Mouse (Mus musculus) CH12.LX (cell line): ENCODE measurements at regions not wholly inside any gene's neighbourhood (a gene's known extent, or its start where the extent isn't known, plus 50 kb on each side); places are given as distances from the start of the nearest gene placed in this dataset.

Source experiments
- CHD1 ChIP-seq: IDR thresholded peaks from 2 replicates; pipeline ENCODE4 v1.6.1; 2012; ENCODE audit warnings: low read depth, low read length, improper control_type of control experiment, inconsistent platforms
- E2F4 ChIP-seq: IDR thresholded peaks from 2 replicates; pipeline ENCODE4 v1.6.1; 2011; ENCODE audit warnings: low read depth, low read length, improper control_type of control experiment; ENCODE audit not compliant: insufficient replicate concordance
- MAFK ChIP-seq: IDR thresholded peaks from 2 replicates; pipeline ENCODE4 v1.6.1; 2011; ENCODE audit warnings: low read length, improper control_type of control experiment; ENCODE audit not compliant: insufficient replicate concordance
- MAX ChIP-seq: IDR thresholded peaks from 2 replicates; pipeline ENCODE4 v1.6.1; 2011; ENCODE audit warnings: low read length, improper control_type of control experiment
- MYC ChIP-seq: IDR thresholded peaks from 2 replicates; pipeline ENCODE4 v1.6.1; 2011; ENCODE audit warnings: low read depth, mild to moderate bottlenecking, improper control_type of control experiment, low read length

DNA sequence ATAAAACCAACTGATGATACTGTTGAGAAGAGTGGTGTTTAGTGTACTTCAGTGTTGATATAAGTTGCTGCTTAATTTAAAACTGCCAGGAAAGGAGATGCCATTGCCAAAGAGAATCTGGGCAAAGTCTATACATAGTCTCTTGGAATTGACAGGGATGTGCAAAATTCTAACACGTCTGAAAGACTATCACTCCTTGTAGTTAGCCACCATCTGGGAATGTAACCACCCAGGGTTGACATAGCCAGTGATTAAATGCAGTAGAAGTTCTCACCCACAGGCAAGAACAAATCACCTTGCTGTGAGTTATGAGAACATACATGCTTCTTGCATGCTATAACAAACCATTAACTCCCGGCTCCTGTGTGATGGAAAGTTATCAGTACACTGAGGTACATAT, 180.2 kb upstream of the Sel1l start:
- no peak for TF ChIP-seq MYC
- TF ChIP-seq MAX: no peak
- no peak for TF ChIP-seq CHD1
- no peak for TF ChIP-seq MAFK
- no peak for TF ChIP-seq E2F4
